Mouse (Mus musculus) thymus, postnatal 0 days (tissue): ENCODE data around the gene Gm20422. TPM values are rescaled to one million over a fixed set of nuclear protein-coding genes. Genes with fewer than 3 reads are reported as not detected.

Source experiments
- DNase-seq: peaks from one replicate; pipeline ENCODE4 v3.0.0-alpha.2; 2015; ENCODE audit warnings: low spot score
- polyA plus RNA-seq: library from polyadenylated mRNA; unstranded; fragments of >200 nt; fragmentation: Nextera tagmentation; extraction: Ambion mirVana; gene quantifications from 2 replicates; pipeline ENCODE4 v1.2.1, GENCODE M21; 2015

Gm20422 gene
- polyA plus RNA-seq, 1 experiment from 2014 or later: 0.33 TPM

DNA sequence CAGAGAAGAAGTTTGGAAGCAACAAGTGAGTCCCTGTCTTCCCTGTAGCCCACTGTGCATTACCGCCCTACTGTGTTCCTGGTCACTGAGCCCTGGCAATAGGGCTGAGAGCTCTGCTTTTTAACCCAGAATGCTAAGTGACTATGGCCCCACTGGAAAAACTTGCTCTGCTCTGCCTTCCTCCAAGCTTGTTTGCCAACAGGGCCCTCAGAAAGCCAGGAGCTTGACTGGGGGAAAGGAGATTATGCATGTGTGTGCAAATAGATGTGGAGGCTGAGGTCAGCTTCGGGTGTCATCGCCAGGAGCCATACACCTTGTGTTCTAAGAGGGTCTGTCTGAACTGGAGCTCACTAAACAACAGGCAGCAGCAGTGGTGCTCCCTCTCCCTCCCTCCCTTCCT, 19.4 kb upstream of the Gm20422 start:
- no peak for DNase-seq

DNA sequence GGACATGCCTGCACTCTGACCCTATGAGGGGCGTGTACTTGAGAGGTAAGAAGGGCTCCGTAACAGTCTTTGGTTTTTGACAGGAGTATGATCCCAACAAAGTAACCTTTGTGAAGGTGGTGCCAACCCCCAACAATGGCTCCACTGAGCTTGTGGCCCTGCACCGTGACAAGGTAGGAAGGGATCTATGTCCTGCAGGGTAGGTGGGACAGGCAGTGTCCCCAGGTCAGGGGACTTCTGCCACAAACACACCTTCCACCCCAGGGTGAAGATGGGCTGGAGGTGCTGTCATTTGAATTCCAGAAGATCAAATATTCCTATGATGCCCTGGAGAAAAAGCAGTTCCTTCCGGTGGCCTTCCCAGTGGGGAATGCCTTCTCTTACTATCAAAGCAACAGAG, 19.0 kb upstream of the Gm20422 start:
- no peak for DNase-seq

DNA sequence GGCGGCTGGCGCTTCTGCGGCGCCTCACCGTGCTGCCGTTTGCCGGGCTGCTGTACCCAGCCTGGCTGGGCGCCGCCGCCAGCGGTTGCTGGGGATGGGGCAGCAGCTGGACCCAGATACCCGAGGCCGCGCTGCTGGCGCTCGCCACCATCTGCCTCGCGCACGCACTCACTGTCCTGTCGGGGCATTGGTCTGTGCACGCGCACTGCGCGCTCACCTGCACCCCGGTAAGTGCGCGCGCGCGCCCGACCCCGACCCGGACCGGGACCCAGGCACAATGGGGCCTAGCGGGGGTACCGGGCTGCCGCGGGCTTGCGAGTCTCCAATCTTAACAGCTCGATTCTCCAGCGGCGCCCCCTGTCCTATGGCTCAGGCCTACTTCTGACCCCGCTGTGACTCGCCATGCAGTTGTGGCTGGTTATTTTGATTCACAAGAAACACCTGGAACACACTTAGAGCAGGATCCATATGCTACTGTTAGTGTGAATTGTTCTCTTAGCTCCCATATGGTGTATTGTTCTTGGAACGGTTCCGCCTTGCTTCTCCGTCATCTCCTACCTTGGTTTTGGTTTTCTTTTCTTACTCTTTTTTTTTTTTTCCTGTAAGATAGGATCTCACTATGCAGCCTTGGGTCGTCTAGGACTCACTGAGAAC, 16.9 kb upstream of the Gm20422 start:
- peak; percentile 60 for DNase-seq

DNA sequence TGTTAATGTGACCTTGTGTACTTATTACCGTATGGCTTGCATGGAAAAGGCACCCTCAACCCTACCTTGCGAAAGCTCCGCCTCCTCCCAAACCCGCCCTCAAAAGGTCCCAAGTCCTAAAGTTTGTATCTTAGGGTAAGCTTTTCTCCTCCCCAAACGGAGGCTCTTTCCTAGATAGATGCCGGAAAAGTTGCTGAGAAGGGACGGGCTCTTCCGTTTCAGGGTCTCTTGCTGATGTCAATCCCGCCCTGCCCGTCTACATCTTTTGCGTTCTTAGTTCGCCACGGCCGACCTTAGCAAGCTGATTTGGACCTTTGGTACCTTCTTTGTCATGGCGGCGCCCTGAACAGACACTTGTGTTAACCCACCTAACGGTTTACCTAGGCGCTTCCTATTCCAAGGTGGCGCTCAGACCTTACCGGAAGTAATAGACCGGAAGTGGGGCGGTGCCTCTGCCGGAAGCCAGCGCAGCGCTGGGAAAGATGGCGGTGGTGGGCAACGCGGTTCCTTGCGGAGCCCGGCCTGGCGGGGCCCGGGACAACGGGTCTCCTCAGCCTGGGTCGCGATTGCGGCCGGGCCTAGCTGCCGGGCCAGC, 16.2 kb upstream of the Gm20422 start, which contains the start of the genes Atp13a1 and Zfp866:
Gene Atp13a1, plus strand, starts transcription at position 391 of the 595 bp plus-strand sequence.
Gene Zfp866, minus strand, starts transcription at position 406 of the 595 bp plus-strand sequence.
- DNase-seq: peak; percentile 93

DNA sequence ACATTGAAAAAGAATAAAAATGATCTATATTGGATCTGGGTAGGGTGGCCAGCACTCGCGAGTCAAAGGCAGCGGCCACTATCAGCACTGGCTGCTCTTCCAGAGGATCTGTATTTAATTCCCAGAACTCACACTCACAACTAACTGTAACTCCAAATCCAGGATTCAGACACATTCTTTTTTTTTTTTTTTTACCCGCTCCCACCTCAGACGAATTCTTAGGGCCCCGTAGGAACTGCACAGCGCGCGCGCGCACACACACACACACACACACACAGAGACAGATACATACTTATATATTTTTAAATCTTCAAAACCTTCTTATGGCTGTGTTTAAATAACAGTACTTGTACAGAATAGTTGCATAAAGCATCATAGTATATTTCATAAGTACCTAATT, 15.7 kb upstream of the Gm20422 start:
- no peak for DNase-seq

DNA sequence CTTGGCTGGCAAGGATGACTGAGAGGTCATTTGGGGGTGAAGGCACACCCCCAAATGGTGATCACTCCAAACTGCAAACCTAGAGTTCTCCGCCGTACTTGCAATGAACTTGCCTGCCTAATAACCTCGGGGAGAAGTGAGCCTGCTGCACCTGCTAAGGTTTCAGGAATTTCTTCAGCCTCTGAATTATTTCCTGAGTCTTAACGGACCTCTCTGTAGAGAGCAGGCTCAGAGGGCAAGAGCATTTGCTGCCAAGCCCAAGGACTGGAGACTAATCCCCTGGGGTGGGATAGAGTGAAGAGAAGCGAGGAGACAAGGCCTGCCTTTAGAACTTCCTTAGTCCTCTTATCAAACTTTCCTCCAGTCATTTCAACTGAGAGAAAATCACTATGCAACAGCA, 15.0 kb upstream of the Gm20422 start:
- DNase-seq: no peak

DNA sequence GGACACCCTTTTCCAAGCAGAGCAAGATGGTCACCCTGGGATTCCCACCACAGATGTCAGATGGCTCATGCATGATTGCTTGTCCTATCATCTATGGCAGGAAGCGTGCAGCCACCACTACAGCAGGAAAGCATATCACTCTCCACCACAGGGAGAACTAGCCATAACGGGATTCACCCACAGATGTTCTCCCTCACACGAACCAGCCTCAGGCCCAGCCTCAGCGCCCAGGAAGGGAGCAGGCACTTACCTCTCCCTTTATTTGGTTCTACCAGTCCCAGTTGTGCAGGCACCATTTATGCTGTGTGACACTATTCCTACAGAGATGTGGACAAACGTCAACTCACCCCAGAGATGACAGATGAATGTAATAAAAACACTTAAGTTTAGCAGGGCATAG, 14.4 kb upstream of the Gm20422 start:
- DNase-seq: no peak

DNA sequence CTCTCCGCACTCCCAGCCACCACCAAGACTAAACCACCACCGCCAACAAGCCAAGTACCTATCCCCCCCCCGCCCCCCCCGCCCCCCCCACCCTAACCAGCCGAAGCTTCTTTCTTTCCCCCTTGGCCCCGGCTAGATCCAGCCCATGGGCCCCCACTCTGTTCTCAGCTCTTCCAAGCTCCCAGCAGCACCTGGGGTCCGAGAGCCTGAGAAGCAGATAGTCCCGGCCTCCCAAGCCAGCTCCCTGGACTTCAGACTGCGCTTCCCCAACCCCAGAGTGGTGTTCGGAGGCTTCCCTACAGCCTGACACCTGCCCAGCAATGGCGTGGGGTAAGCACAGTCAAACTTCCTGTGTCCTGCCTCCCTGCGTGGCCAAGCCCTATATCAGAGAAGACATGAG, 2.4 kb upstream of the Gm20422 start:
- DNase-seq: no peak

DNA sequence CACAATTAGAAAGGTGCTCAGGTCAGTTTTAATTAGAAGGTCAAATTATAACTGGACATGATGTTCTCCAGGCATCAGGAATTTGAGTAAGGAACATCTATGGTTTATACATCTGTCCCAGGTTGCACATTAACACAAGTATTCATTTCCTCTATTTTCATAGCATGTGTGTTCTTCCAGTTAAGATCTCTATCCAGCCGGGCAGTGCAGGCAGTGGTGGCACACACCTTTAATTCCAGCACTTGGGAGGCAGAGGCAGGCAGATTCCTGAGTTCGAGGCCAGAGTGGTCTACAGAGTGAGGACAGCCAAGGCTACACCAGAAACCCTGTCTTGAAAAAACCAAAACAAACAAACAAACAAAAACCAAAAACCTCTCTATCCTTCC, 456 bp upstream of the Gm20422 start:
- no peak for DNase-seq

DNA sequence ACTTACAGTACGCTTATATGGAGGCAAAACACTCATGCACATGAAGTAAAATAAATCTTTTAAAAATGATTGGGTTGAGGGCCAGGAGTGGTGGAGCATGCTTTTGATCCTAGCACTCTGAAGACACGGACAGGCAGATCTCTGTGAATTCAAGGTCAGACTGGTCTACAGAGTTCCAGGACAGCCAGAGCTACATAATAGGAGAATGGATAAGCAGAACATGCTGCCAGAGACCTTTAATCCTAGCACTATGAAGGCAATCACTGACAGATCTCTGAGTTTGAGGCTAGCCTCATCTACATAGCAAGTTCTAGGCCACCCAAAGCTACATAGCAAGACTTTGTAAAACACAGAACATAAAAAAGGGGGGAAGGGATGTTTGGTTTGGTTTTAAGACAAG, 2.6 kb downstream of the Gm20422 start:
- no peak for DNase-seq

DNA sequence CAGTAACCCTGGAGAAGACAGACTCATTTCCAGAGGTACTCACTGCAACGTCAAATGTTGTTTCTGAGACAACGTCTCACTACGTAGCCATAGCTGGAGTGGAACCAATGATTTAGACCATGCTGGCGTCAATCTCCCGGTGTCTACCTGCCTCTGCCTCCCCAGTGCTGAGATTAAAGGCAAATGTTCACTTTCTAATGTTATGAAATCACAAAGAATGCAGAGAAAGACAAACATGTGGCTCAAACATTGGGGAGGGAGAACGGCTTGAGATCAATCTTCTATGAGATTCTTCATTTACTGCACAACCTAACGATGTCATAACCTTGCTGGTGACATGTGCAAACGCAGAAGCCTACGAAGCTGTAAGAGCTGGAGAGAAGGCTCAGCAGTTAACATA, 3.5 kb downstream of the Gm20422 start:
- DNase-seq: no peak

DNA sequence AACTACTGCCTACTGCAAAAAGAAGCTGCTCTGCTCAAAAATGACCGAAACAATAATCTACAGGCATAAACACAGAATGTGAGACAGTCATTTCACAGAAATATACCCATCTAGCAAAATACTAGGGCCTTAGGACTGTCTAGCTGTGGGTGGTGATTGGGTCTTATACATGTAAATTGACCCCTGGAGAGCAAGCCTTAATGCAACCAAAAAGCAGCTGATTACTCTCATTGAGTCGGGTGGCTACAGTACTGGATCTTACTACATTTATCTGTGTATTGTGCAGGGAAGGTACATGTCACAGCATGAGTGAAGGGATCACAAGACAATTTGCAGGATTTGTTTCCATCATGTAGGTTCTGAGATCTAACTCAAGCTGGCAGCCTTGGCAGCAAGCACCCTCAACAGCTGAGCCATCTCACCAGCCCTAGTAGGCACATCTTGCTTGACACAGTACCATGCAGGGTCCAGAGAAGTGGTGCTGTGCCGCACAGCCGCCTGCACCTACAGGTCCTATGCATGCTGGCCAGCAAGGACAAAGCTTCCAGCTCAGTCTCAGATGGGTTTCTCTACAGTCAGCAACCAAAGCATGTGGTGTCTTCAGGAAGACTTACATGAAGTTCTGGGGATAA, 12.8 kb downstream of the Gm20422 start:
- DNase-seq: no peak

DNA sequence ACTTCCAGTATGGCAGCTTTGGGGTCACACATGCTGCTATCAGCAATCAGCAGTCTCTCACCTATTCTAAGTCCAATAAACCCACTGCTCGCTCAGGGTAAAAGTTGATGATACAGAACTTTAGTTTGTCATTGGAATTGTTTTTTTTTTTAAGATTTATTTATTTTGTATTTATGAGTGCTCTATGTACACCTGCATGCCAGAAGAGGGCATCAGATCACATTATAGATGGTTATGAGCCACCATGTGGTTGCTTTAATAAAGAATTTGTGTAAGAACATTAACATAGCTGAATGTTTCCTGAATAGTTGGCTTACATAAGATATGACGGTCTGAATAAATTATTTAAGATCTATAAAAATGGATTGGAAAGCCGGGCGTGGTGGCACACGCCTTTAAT, 16.4 kb downstream of the Gm20422 start:
- no peak for DNase-seq

DNA sequence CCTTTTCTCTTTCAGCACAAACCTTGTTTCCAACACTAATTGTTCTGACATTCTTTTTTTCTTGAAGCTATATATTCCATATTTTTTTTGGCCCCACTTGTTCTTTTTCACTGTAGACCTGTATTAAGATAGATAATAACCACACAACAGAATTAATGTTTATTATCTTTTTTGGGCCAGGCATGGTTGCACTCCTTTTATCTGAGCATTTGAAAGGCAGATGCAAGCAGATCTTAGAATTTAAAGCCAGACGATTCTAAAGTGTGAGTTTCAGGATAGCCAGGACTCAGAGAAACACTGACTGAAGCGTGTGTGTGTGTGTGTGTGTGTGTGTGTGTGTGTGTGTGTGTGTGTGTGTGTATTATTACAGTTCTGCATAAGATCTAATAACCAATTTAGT, 22.2 kb downstream of the Gm20422 start:
- DNase-seq: no peak

DNA sequence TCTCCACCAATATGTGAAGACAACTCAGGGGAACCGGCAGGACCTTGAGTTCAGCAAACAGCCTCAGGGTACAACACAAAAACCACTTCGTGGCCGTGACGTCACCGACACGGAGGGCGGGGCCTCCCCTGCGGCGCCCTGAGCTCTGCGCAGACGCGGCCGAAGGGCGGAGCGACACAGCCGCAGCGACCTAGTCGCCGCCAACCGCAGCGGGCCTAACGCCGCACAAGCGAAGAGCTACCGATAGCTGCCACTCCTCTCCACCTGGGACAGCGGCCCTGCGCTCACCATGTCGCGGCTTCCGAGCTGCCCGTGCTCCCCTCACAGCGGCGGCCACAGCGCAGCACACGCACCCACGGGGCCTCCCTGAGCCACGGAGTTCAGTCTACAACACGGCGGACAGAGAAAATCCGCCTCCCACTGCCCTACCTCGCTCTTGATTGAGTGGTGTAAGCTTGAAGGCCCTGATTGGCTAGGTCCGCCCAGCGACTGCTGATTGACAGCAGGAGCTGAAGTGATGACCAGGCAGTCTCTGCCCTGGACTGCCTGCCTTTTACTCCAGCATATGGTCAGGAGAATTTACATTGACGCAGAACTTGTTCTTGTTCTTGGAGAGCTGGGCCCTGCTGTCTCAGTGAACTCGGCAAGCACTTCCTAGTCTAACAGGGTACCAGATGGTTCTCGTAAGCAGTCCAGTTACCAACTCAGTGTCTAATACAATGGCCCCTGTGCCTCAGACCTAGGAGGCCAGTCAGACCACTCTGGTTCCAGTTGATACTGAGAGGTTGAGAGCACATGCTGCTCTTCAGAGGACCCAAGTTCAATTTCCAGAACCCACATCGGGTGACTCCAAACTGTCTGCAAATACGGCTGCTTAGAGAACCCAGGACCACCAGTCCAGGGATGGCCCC, 24.9 kb downstream of the Gm20422 start, which contains the start of gene Zfp963:
Gene Zfp963, minus strand, starts transcription at position 427 of the 911 bp plus-strand sequence.
- peak; percentile 95 for DNase-seq

DNA sequence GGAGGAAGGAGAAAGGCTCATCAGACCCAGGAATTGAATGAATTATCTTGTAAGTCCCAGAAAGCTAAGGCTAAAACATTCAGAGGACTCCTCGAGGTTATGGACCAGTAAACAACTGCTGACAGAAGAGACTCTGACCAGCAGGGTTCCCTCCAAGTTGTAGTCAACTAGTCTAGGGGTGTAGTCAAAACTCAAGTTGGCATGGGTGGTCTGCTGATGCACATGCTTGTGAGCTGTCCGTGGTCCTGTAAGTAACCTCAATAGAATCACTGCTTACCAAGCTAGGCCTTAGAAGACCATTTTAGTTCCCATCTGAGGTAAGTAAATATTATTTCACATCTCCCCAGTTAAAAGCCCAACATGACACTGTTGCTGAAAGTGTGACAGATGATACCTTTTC, 33.5 kb downstream of the Gm20422 start:
- DNase-seq: no peak

DNA sequence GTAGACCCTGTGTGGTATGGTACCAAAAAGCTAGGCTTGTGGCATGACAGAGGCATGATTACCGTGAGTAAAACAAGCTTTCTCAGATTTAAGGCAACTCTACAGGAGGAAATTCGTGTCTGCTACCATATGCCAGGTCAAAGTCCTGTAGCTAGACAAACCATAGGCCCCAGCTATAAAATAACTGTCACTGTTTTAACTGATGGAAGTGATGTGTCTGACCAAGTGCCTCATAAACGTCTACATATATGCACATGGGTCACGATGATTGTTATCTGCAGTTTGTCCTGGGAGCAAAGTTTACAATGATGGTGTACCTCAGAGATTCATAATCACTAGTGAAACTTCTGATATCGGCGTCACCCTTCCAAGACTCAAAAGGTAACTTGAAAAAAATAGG, 33.9 kb downstream of the Gm20422 start:
- no peak for DNase-seq

DNA sequence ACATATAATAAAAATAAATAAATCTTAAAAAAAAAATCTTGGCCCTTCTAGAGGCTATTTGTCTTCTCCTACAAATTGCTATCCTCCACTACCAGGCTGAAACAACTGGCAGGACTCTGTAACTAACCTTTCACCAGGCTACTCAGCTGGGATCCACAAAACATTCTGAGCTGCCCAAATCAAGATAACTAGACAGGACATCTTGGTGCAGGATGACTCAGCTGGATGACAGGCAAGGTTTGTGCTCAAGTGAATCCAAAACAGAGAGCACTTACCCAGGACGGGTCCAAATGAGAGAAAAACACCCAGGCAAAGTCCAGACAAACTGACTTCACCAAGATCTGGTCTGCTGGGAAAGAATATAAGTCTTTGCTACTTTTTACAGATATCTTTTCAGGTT, 39.2 kb downstream of the Gm20422 start:
- no peak for DNase-seq

DNA sequence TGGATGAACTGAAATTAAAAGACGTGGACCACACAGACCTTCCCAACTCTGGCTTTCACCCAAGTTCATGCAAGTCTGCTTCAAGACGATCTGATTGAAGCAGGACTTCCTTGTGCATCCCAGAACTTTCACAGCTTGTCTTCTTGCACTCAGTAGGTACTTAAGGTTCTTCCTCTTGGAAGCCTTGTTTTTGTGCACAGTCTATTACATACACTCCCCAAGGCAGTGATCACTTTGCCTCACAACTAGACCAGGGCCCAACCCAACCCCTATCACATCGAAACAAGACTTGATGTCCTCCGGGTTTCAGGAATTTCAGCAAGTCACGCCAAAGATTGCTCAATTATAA, 57.5 kb downstream of the Gm20422 start:
- no peak for DNase-seq

DNA sequence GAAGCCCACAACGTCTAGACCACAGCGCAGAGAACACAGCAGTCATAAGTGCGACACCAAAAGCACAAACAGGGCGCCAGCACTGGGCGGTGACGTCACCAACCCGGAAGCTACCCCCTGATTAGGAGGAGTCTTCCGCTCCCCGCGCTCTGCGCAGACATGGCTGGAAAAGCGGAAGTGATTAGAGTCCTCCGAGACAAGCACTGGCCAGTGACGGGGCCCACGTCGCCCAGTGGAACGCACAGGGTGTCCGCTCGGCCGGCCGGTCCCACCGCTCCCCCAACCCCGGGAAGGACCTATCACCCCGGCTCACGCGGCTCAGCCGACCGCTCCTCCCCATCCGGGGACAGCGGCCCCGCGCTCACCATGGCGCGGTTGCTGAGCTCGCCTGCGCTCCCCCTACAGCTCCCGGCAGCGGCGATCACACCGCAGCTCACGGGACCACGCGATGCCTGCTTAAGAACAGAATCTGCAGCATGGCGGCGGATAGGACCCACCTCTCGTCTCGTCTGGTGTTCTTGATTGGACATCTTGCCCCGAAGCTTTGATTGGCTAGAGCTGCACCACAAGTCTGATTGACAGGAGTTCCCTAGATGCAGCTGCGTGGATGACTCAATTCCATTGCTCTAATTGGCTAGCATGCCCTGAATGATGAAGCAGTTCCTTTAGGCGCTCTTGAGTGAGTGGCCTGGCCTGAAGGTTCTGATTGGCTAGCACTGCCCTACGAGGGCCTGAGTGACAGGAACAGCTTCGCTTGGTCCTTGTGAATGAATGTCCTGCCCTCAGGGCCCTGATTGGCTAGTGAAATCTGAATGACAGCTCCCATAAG, 58.1 kb downstream of the Gm20422 start:
- peak; percentile 98 for DNase-seq

DNA sequence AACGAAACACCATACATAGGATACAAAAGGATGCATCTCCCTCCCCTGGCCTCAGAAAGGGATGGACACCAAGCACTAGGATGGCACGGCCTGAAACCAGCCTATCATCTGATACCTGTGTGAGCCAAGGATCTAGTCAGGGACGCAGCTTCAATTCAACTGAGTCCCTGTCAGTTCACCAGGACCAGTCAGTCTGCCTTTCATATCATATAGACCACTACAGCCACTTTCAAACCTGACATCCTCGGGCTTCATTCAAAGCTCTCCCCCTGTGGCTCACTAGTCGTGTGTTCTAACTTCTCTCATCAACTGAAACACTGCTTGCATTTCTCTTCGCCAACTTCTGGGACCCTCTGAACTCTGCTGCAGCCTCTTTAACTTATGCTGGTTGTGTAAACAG, 59.3 kb downstream of the Gm20422 start:
- no peak for DNase-seq
